Mouse (Mus musculus): ENCODE results near the gene Arhgef3.

Gene Arhgef3

GRCm38 (mm10) chr14:27271371-27272071 is 156.8 kb downstream of the Arhgef3 start:
- no peak for DNase-seq (ENCODE audit: low read depth)

DNA sequence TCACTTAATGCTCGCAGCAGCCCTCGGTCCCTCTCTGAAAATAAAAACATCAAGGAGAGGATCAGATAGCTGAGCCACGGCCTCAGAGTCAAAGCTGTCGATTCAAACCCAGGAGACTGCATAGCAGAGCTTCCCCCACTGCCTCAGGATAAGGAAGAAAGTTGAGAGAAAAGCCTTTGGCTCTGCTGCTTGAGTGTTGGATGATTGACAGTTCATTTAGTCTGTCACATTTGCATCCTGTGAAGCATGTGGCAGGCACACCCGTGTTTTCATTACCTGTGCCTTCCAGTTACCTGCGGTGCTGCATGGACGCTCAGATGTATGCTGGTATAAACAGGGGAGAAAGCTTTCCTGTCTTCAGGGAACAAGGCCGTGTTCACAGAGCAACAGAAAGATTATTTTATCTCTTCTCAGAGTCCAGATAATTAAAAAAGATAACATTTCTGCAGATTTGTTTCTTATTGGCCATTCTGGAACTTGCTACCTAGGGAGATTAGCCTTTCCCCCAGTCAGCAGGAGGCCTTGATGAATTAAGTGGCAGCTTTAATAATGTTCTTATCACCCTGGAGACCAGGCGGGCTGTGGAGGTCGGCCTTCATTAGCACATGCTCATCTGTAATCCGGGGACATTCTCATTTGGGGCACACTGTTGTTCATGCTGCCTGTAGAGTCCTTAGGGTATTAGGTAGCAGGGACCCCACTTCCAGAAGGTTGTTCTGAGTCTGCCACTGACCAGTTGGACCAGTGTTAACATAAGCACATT is 157.6 kb downstream of the Arhgef3 start:
- DNase-seq (ENCODE audit: low read depth): no peak

DNA sequence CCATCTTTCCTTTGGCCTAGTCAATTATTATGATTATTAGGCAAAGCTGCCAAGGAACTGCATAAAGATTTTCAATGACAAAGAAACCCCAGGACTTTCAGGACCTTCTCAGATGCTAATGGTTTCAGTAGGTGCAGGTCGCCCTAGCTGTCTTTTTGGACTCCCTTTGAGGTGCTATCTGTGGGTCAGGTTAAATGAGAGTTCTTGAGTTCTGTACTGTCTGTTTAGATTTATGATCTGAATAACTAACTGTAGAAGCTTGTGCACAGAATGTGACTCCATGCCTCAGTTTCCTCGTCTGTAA is 158.1 kb downstream of the Arhgef3 start:
- no peak for DNase-seq (ENCODE audit: low read depth)

GRCm38 (mm10) chr14:27273169-27273568 is 158.5 kb downstream of the Arhgef3 start:
- DNase-seq (ENCODE audit: low read depth): no peak

DNA sequence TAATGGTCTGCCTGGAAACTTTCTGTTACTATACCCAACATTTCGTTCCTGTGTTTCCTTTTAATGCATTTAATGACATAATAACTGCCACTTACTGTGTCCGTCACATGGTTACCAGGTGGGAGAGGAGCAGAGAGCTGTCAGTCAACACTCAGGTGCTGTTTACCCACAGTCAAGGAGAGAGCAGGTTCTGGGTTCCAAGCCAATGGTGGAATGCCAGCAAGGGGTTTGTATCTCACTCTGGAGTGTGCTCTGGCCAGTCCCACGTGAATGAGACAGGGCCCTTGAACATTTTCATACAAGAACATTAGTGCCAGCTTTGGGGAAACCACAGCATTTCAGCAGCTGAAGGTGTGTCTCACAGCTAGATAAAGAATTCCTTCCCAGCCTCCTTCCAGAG is 162.6 kb downstream of the Arhgef3 start:
- DNase-seq (ENCODE audit: low read depth): no peak

GRCm38 (mm10) chr14:27280201-27280890 is 165.6 kb downstream of the Arhgef3 start:
- no peak for DNase-seq (ENCODE audit: low read depth)

DNA sequence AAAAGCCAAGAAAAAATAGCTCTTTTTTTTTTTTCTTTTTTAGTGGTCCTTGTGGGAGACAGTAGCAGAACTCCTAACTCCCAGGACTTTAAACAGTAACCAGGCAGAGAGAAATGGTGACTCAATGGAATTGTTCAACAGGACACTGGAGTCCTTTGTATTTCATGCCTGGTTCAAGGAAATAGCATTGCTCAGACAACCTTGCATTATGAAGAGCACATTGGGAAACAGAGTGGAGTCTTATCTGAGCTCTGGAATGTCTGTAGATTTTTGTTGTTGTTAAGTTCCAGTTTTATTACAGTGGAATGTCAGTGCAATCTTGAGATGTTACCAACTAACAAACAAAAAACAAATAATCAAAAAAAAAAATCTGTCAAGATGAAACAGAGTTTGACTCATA is 169.3 kb downstream of the Arhgef3 start:
- no peak for DNase-seq (ENCODE audit: low read depth)

DNA sequence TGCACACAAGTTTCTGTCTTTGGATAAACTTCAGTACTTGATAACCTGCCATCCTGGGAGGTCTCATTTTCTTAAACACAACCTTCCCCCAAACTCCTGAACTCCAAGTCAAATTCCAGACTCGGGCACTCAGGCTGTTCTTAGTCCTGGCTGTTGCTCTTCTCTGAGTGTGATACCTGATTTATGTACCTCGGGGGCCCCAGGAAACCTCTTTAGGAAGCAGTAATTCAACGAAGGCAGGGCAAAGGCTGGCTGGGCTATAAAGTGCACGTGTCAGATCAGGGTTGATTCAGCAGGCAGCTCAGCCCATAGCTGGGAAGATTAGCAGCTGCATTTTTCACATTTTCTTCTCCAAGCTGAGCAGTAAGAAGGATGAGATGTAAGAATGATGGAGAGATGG is 171.5 kb downstream of the Arhgef3 start:
- no peak for DNase-seq (ENCODE audit: low read depth)

DNA sequence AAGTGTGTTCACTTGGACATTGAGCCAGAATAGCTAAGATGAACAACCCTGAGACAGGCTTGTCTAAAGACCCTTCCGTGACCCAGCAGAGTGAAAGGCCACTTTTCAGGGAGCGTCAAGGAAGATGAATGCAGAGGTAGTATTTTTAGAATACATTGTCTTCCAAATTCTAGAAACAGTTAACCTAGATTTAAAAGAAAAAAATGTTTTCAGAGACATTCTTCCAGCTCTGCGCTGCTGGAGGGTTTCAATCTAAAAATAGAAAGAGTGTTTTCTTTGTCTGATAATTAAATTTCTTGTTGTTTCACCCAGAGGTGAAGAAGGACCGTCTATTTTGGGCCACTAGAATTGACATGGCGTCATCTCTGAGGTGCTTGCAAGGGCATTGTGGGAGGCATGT is 174.4 kb downstream of the Arhgef3 start:
- DNase-seq (ENCODE audit: low read depth): no peak

- DNase-seq (ENCODE audit: low read depth): no peak
Observed at GRCm38 (mm10) chr14:27292101-27292500, 177.4 kb downstream of the Arhgef3 start.

- no peak for DNase-seq (ENCODE audit: low read depth)
Observed at GRCm38 (mm10) chr14:27295821-27296220, 181.1 kb downstream of the Arhgef3 start.

- no peak for DNase-seq (ENCODE audit: low read depth)
Observed at GRCm38 (mm10) chr14:27296987-27297386, 182.3 kb downstream of the Arhgef3 start.

GRCm38 (mm10) chr14:27298875-27299274 is 184.2 kb downstream of the Arhgef3 start:
- DNase-seq (ENCODE audit: low read depth): no peak

DNA sequence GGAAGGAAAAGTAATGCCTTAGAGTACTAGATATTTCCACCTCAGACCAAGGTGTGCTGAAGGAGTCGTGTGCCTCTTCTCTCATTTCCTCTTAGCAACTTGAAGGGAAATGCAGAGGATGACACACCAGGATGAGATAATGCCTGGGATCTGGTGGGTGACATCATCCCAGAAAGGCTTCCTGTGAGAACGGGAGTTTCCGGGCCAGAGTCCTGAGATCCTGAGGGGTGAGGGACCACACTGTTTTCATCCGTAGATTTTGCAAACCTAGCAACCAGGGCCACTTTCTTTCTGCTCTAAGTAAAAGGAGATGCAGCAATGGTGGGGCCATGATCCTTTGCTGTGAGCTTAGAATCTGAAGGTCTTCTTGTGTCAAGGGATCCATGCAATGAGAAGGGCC is 185.0 kb downstream of the Arhgef3 start:
- DNase-seq (ENCODE audit: low read depth): no peak

- DNase-seq (ENCODE audit: low read depth): no peak
Observed at GRCm38 (mm10) chr14:27301768-27302499, 187.2 kb downstream of the Arhgef3 start.

DNA sequence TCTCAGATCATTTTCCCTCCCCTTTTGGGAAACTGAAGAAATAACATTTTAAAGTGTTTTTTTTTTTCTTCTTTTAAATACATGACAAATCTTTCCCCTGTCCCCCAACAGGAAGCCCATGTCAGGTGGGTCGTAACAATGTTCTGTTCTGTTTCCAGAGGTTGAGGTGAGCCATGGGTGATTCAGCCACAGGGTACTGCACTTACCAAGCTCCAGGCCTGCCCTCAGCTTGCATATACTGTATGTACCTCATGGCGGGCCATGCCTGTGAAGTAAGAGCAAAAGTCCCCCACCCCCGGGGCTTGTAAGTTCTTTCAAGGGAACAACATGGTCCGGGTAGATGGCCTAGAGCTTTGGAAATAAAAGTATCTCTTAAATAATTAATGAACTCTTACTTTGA is 188.6 kb downstream of the Arhgef3 start:
- DNase-seq (ENCODE audit: low read depth): no peak

- DNase-seq (ENCODE audit: low read depth): no peak
Observed at GRCm38 (mm10) chr14:27304408-27304807, 189.7 kb downstream of the Arhgef3 start.

- no peak for DNase-seq (ENCODE audit: low read depth)
Observed at GRCm38 (mm10) chr14:27308761-27309160, 194.1 kb downstream of the Arhgef3 start.

GRCm38 (mm10) chr14:27310559-27311242 is 196.0 kb downstream of the Arhgef3 start:
- DNase-seq (ENCODE audit: low read depth): no peak

DNA sequence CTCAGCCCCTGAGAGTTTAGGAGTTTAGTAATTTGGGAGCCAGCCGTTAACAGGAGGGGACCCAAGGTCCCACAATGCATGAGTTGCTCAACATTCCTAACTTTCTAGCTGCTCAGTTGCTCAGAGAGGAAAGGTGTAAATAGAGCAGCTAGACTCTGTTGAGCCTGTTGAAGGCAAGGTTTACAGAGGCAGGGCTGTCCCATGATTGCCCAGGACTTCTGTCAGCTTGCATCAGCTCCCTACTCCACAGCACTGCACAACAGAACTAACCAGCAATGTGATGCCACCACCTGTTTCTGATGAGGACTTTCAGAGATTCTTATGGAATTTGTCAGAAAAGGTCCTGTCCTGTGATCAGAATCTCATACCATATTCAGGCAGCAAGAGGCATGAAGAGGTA is 197.7 kb downstream of the Arhgef3 start:
- no peak for DNase-seq (ENCODE audit: low read depth)

- no peak for DNase-seq (ENCODE audit: low read depth)
Observed at GRCm38 (mm10) chr14:27315737-27316136, 201.0 kb downstream of the Arhgef3 start.

DNA sequence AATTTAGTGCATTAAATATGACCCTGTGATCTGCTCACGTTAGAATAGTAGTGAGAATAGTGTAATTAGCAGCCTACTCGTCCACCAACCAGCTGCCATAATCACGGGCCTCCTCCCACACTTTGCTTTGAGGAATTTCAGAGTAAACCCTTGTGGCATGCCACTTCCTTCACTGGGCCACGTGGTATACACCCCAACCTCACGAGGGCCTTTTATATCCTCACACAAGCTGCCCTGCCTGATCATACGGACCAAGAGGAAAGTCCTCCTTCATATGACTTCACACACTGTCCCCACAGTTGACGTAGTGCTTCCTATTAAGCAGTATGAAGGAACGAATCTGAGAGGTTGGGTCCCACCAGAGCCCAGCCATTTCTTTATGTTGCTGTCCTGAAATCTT is 202.4 kb downstream of the Arhgef3 start:
- peak; percentile 37 for DNase-seq (ENCODE audit: low read depth)
